Mouse (Mus musculus): ENCODE results near the gene Popdc3. TPM values are rescaled to one million over a fixed set of nuclear protein-coding genes. Genes with fewer than 3 reads are reported as not detected.

The Popdc3 gene
- polyA plus RNA-seq, 1 experiment from 2014 or later: 0.18 TPM

DNA sequence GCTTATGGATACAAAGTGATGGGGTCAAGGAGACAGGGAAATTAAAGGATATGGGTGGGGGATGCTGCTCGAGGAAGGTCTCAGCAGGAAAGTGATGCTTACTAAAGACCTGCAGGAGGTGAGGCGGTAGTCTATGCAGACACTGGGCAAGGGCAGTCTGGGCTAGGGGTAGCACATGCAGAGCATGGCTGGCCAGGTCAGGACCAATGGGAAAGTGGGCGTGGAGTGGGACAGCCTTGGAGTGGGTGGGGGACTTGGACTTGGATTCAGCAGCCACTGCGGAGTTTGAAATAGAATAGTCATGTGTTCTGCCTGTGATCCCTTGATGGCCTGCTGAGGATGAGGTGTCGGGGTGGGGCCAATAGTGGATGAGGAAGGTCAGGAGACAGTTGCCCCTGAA is 141.0 kb downstream of the Popdc3 start:
- no peaks in the 10 kb centered on the region for H3K4me1 ChIP-seq (ENCODE audit: control insufficient read depth, low read depth, low read length)
- no peaks in the 10 kb centered on the region for H3K27me3 ChIP-seq (ENCODE audit: control insufficient read depth, insufficient read depth, low read depth, low read length)
- no peaks in the 10 kb centered on the region for H3K9me3 ChIP-seq (replicated peaks; ENCODE audit: control insufficient read depth, low read length)
- no peak overlapping the region for H3K9ac ChIP-seq (ENCODE audit: low read depth, low read length)
- no peaks in the 10 kb centered on the region for H3K36me3 ChIP-seq (ENCODE audit: control insufficient read depth, insufficient read depth)
- H3K4me2 ChIP-seq (ENCODE audit: low read depth, low read length): no peak overlapping the region
- H3K27ac ChIP-seq (ENCODE audit: low read length): no peak overlapping the region
- H3K4me3 ChIP-seq (ENCODE audit: low read depth, low read length): no peak overlapping the region
- 64% methylated on average over 5 of the region's 5 CpGs for WGBS (ENCODE audit: insufficient replicate concordance)
- no peak for ATAC-seq (ENCODE audit: low read depth)

DNA sequence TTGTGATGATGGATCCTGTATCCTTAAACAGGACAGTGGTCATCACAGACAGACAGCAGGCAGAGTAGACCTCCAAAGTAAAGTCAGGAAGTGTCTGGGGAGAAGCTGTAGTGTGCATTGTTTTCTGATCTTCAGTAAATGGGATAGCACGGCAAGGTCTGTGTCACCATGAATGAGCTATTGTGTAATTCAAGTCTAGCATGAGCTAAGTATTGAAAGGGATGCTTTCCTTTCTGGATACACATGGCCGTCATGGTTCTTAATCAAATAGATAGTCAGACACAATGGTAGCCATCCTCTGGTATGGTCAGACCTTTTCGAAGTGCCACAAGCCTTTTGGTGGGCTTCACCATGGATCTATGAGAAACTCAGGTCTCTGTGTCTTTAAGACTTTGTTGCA is 142.4 kb downstream of the Popdc3 start:
- no peak overlapping the region for H3K27ac ChIP-seq (ENCODE audit: low read length)
- 58% methylated on average over 3 of the region's 3 CpGs for WGBS (ENCODE audit: insufficient replicate concordance)
- no peaks in the 10 kb centered on the region for H3K9me3 ChIP-seq (replicated peaks; ENCODE audit: control insufficient read depth, low read length)
- no peaks in the 10 kb centered on the region for H3K27me3 ChIP-seq (ENCODE audit: control insufficient read depth, insufficient read depth, low read depth, low read length)
- no peaks in the 10 kb centered on the region for H3K36me3 ChIP-seq (ENCODE audit: control insufficient read depth, insufficient read depth)
- no peak overlapping the region for H3K4me3 ChIP-seq (ENCODE audit: low read depth, low read length)
- no peak overlapping the region for H3K4me2 ChIP-seq (ENCODE audit: low read depth, low read length)
- no peak for ATAC-seq (ENCODE audit: low read depth)
- no peak overlapping the region for H3K9ac ChIP-seq (ENCODE audit: low read depth, low read length)
- H3K4me1 ChIP-seq (ENCODE audit: control insufficient read depth, low read depth, low read length): no peaks in the 10 kb centered on the region

- no peak overlapping the region for H3K27ac ChIP-seq (ENCODE audit: low read length)
- H3K4me1 ChIP-seq (ENCODE audit: control insufficient read depth, low read depth, low read length): no peaks in the 10 kb centered on the region
- no peak overlapping the region for H3K9ac ChIP-seq (ENCODE audit: low read depth, low read length)
- no peak overlapping the region for H3K4me3 ChIP-seq (ENCODE audit: low read depth, low read length)
- no peak overlapping the region for H3K4me2 ChIP-seq (ENCODE audit: low read depth, low read length)
- no peak for ATAC-seq (ENCODE audit: low read depth)
- WGBS (ENCODE audit: insufficient replicate concordance): 44% methylated on average over 1 of the region's 1 CpGs
- H3K27me3 ChIP-seq (ENCODE audit: control insufficient read depth, insufficient read depth, low read depth, low read length): no peaks in the 10 kb centered on the region
- H3K9me3 ChIP-seq (replicated peaks; ENCODE audit: control insufficient read depth, low read length): no peaks in the 10 kb centered on the region
- no peaks in the 10 kb centered on the region for H3K36me3 ChIP-seq (ENCODE audit: control insufficient read depth, insufficient read depth)
These were observed 146.3 kb downstream of the Popdc3 start for GRCm38 (mm10) chr10:45324159-45324558.

- 63% methylated on average over 7 of the region's 7 CpGs for WGBS (ENCODE audit: insufficient replicate concordance)
- Histone ChIP-seq H3K9ac (ENCODE audit: low read depth, low read length) (no peak overlapping the region), H3K36me3 (ENCODE audit: control insufficient read depth, insufficient read depth) (no peaks in the 10 kb centered on the region), H3K27me3 (ENCODE audit: control insufficient read depth, insufficient read depth, low read depth, low read length) (no peaks in the 10 kb centered on the region; the same call in 1 of the 2 replicates), H3K4me1 (ENCODE audit: control insufficient read depth, low read depth, low read length) (no peaks in the 10 kb centered on the region), H3K4me2 (ENCODE audit: low read depth, low read length) (no peak overlapping the region), H3K9me3 (replicated peaks; ENCODE audit: control insufficient read depth, low read length) (no peaks in the 10 kb centered on the region), H3K27ac (ENCODE audit: low read length) (no peak overlapping the region), H3K4me3 (ENCODE audit: low read depth, low read length) (no peak overlapping the region)
- no peak for ATAC-seq (ENCODE audit: low read depth)
These were observed 150.5 kb downstream of the Popdc3 start for GRCm38 (mm10) chr10:45328196-45329000.

DNA sequence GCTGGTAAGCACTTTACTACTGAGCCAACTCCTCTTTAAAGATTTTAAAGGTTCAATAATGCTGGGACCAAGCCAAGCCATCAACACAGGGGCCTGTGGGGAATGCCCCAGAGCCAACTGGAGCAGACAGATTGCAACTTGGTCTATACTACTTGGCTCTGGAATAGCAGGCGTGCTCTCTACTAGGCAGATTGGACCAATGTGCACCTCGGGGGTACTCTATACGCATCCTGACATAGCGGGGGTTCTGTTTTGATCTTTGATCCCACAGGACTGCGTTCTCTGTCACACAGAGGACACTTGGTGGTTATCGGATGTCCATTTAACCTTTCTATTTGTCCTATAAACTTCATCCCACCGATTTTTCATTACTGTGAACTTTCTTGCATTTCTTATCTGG is 157.0 kb downstream of the Popdc3 start:
- Histone ChIP-seq H3K4me1 (ENCODE audit: control insufficient read depth, low read depth, low read length) (no peaks in the 10 kb centered on the region), H3K4me3 (ENCODE audit: low read depth, low read length) (no peak overlapping the region; the same call in 1 of the 2 replicates), H3K9me3 (replicated peaks; ENCODE audit: control insufficient read depth, low read length) (no peaks in the 10 kb centered on the region), H3K27me3 (ENCODE audit: control insufficient read depth, insufficient read depth, low read depth, low read length) (peaks cover 37% of the 10 kb centered on the region), H3K27ac (ENCODE audit: low read length) (no peak overlapping the region), H3K9ac (ENCODE audit: low read depth, low read length) (no peak overlapping the region), H3K4me2 (ENCODE audit: low read depth, low read length) (peak overlapping the region; percentile 65; the same call in 1 of the 2 replicates), H3K36me3 (ENCODE audit: control insufficient read depth, insufficient read depth) (no peaks in the 10 kb centered on the region)
- no peak for ATAC-seq (ENCODE audit: low read depth)
- 27% methylated on average over 7 of the region's 7 CpGs for WGBS (ENCODE audit: insufficient replicate concordance)

- no peaks in the 10 kb centered on the region for H3K4me1 ChIP-seq (ENCODE audit: control insufficient read depth, low read depth, low read length)
- H3K9me3 ChIP-seq (replicated peaks; ENCODE audit: control insufficient read depth, low read length): no peaks in the 10 kb centered on the region
- no peak within 1 kb of the TSS for H3K9ac ChIP-seq (ENCODE audit: low read depth, low read length)
- 2% methylated on average over 99 of the region's 116 CpGs for WGBS (ENCODE audit: insufficient replicate concordance)
- no peak within 1 kb of the TSS for H3K27ac ChIP-seq (ENCODE audit: low read length)
- H3K27me3 ChIP-seq (ENCODE audit: control insufficient read depth, insufficient read depth, low read depth, low read length): peaks cover 37% of the 10 kb centered on the region
- no peaks in the 10 kb centered on the region for H3K36me3 ChIP-seq (ENCODE audit: control insufficient read depth, insufficient read depth)
- peak within 1 kb of the TSS; percentile 58 for H3K4me3 ChIP-seq (ENCODE audit: low read depth, low read length)
- peak within 1 kb of the TSS; percentile 65 for H3K4me2 ChIP-seq (ENCODE audit: low read depth, low read length)
- ATAC-seq (ENCODE audit: low read depth): no peak
These were observed 157.8 kb downstream of the Popdc3 start, which contains the start of gene Bves for GRCm38 (mm10) chr10:45335434-45336422. Bves (plus strand) TSS chr10:45335772.

- Histone ChIP-seq H3K4me3 (ENCODE audit: low read depth, low read length) (no peak overlapping the region), H3K36me3 (ENCODE audit: control insufficient read depth, insufficient read depth) (no peaks in the 10 kb centered on the region), H3K9me3 (replicated peaks; ENCODE audit: control insufficient read depth, low read length) (no peaks in the 10 kb centered on the region), H3K9ac (ENCODE audit: low read depth, low read length) (no peak overlapping the region), H3K4me1 (ENCODE audit: control insufficient read depth, low read depth, low read length) (no peaks in the 10 kb centered on the region), H3K4me2 (ENCODE audit: low read depth, low read length) (no peak overlapping the region), H3K27ac (ENCODE audit: low read length) (no peak overlapping the region), H3K27me3 (ENCODE audit: control insufficient read depth, insufficient read depth, low read depth, low read length) (peaks cover 34% of the 10 kb centered on the region)
- WGBS (ENCODE audit: insufficient replicate concordance): 61% methylated on average over 7 of the region's 7 CpGs
- no peak for ATAC-seq (ENCODE audit: low read depth)
These were observed 161.2 kb downstream of the Popdc3 start for GRCm38 (mm10) chr10:45339106-45339505.

GRCm38 (mm10) chr10:45344381-45344780 is 166.5 kb downstream of the Popdc3 start:
- H3K4me1 ChIP-seq (ENCODE audit: control insufficient read depth, low read depth, low read length): no peaks in the 10 kb centered on the region; the same call in 1 of the 2 replicates
- no peak for ATAC-seq (ENCODE audit: low read depth)
- H3K27ac ChIP-seq (ENCODE audit: low read length): no peak overlapping the region
- no peak overlapping the region for H3K4me2 ChIP-seq (ENCODE audit: low read depth, low read length)
- H3K9me3 ChIP-seq (replicated peaks; ENCODE audit: control insufficient read depth, low read length): no peaks in the 10 kb centered on the region
- no peaks in the 10 kb centered on the region for H3K27me3 ChIP-seq (ENCODE audit: control insufficient read depth, insufficient read depth, low read depth, low read length)
- no peak overlapping the region for H3K4me3 ChIP-seq (ENCODE audit: low read depth, low read length)
- H3K9ac ChIP-seq (ENCODE audit: low read depth, low read length): no peak overlapping the region
- no peaks in the 10 kb centered on the region for H3K36me3 ChIP-seq (ENCODE audit: control insufficient read depth, insufficient read depth)
- WGBS (ENCODE audit: insufficient replicate concordance): 69% methylated on average over 4 of the region's 4 CpGs
